Mouse (Mus musculus) right cerebral cortex, postnatal 25 days (tissue): Measurements from ENCODE around the gene Muc2.
"Not testable (repeated sequence)": the region's sequence is repeated elsewhere in the genome, so short reads cannot be mapped to it uniquely, and the experiment has no call there.

ENCODE experiments used
- DNase-seq: peaks from one replicate; pipeline ENCODE4 v3.0.0; 2022

The Muc2 gene

GRCm38 (mm10) chr7:141690040-141690439 is at the start of gene Muc2:
Gene Muc2, plus strand, starts transcription at chr7:141690340.
- DNase-seq, result no peak

GRCm38 (mm10) chr7:141642375-141642774 is 47.8 kb upstream of the Muc2 start:
- no peak for DNase-seq

- DNase-seq, result no peak
Observed at GRCm38 (mm10) chr7:141643160-141643559, 47.0 kb upstream of the Muc2 start.

- no peak for DNase-seq
Observed at GRCm38 (mm10) chr7:141647083-141647482, 43.1 kb upstream of the Muc2 start.

GRCm38 (mm10) chr7:141647815-141648214 is 42.3 kb upstream of the Muc2 start:
- no peak for DNase-seq

GRCm38 (mm10) chr7:141652191-141652590 is 37.9 kb upstream of the Muc2 start:
- DNase-seq, result no peak

- no peak for DNase-seq
Observed at GRCm38 (mm10) chr7:141660346-141660745, 29.8 kb upstream of the Muc2 start.

GRCm38 (mm10) chr7:141661481-141661880 is 28.7 kb upstream of the Muc2 start:
- DNase-seq, result no peak

- no peak for DNase-seq
Observed at GRCm38 (mm10) chr7:141662223-141662622, 27.9 kb upstream of the Muc2 start.

GRCm38 (mm10) chr7:141666190-141666589 is 23.9 kb upstream of the Muc2 start:
- DNase-seq, result no peak

GRCm38 (mm10) chr7:141669097-141669496 is 21.0 kb upstream of the Muc2 start:
- not testable (repeated sequence) for DNase-seq

GRCm38 (mm10) chr7:141670999-141671398 is 19.1 kb upstream of the Muc2 start:
- no peak for DNase-seq

GRCm38 (mm10) chr7:141671626-141672291 is 18.4 kb upstream of the Muc2 start:
- DNase-seq, result no peak

GRCm38 (mm10) chr7:141678922-141679321 is 11.2 kb upstream of the Muc2 start:
- DNase-seq, result no peak

- DNase-seq, result peak; percentile 16
Observed at GRCm38 (mm10) chr7:141687330-141687729, 2.8 kb upstream of the Muc2 start.

- no peak for DNase-seq
Observed at GRCm38 (mm10) chr7:141693591-141694273, 3.6 kb downstream of the Muc2 start.

- DNase-seq, result no peak
Observed at GRCm38 (mm10) chr7:141694274-141694639, 4.1 kb downstream of the Muc2 start.

GRCm38 (mm10) chr7:141696538-141696937 is 6.4 kb downstream of the Muc2 start:
- DNase-seq, result no peak

- no peak for DNase-seq
Observed at GRCm38 (mm10) chr7:141699556-141700220, 9.5 kb downstream of the Muc2 start.

- DNase-seq, result no peak
Observed at GRCm38 (mm10) chr7:141747451-141748100, 57.4 kb downstream of the Muc2 start.

- no peak for DNase-seq
Observed at GRCm38 (mm10) chr7:141752513-141752912, 62.4 kb downstream of the Muc2 start.

- DNase-seq, result peak; percentile 70
Observed at GRCm38 (mm10) chr7:141755831-141756230, 65.7 kb downstream of the Muc2 start.

GRCm38 (mm10) chr7:141758291-141758690 is 68.2 kb downstream of the Muc2 start:
- no peak for DNase-seq

- no peak for DNase-seq
Observed at GRCm38 (mm10) chr7:141770521-141770920, 80.4 kb downstream of the Muc2 start.
